Mouse (Mus musculus) neural tube, embryonic 14.5 days (tissue): Measurements from ENCODE around the gene Dock4. TPM values are rescaled to one million over a fixed set of nuclear protein-coding genes. Genes with fewer than 3 reads are reported as not detected.

Experiments used
- ATAC-seq: fragments of 200-750 bp; cut with Nextera tagmentation; 2 replicates; pipeline ENCODE4 v1.8.0; 2017; ENCODE audit warnings: low read depth, mild to moderate bottlenecking, moderate TSS enrichment, moderate library complexity
- H3K27ac ChIP-seq: fragments of 300-500 bp; sonication (generic); 2 replicates; pipeline ENCODE4 v1.5.1; 2014; ENCODE audit warnings: low read depth, mild to moderate bottlenecking, control low read depth, low read length, moderate library complexity, mixed read lengths
- H3K27me3 ChIP-seq: fragments of 300-500 bp; sonication (generic); 2 replicates; pipeline ENCODE4 v1.6.1; 2014; ENCODE audit warnings: low read length; ENCODE audit not compliant: control insufficient read depth, insufficient read depth
- H3K36me3 ChIP-seq: fragments of 300-500 bp; sonication (generic); 2 replicates; pipeline ENCODE4 v1.6.1; 2014; ENCODE audit warnings: low read length, mixed read lengths; ENCODE audit not compliant: control insufficient read depth, insufficient read depth
- H3K4me1 ChIP-seq: fragments of 300-500 bp; sonication (generic); 2 replicates; pipeline ENCODE4 v1.6.1; 2014; ENCODE audit warnings: low read length; ENCODE audit not compliant: control insufficient read depth, insufficient read depth
- H3K4me2 ChIP-seq: fragments of 300-500 bp; sonication (generic); 2 replicates; pipeline ENCODE4 v1.6.1; 2014; ENCODE audit warnings: mild to moderate bottlenecking, low read depth, low read length, control low read depth
- H3K4me3 ChIP-seq: fragments of 300-500 bp; sonication (generic); 2 replicates; pipeline ENCODE4 v1.5.1; 2014; ENCODE audit warnings: low read depth, low read length, control low read depth, mixed read lengths
- H3K9ac ChIP-seq: fragments of 300-500 bp; sonication (generic); replicated peaks from 2 replicates; pipeline ENCODE4 v1.6.1; 2014; ENCODE audit warnings: low read depth, mild to moderate bottlenecking, control low read depth, low read length, mixed read lengths
- H3K9me3 ChIP-seq: fragments of 300-500 bp; sonication (generic); 2 replicates; pipeline ENCODE4 v1.6.1; 2016; ENCODE audit warnings: low read length; ENCODE audit not compliant: control insufficient read depth
- WGBS: fragments of 180-500 bp; shearing (Covaris S2); extraction: QIAGEN DNeasy Blood & Tissue Kit; methylation state at CpG from one replicate; pipeline ENCODE4 v1.1.7; 2014; 5-methylcytosine and 5-hydroxymethylcytosine counted together
- polyA plus RNA-seq: library from polyadenylated mRNA; unstranded; fragments of >200 nt; fragmentation: Nextera tagmentation; extraction: Ambion mirVana; gene quantifications from 2 replicates; pipeline ENCODE4 v1.2.1, GENCODE M21; 2014

Gene Dock4
- polyA plus RNA-seq, 1 experiment from 2014 or later, result 45.4 TPM

DNA sequence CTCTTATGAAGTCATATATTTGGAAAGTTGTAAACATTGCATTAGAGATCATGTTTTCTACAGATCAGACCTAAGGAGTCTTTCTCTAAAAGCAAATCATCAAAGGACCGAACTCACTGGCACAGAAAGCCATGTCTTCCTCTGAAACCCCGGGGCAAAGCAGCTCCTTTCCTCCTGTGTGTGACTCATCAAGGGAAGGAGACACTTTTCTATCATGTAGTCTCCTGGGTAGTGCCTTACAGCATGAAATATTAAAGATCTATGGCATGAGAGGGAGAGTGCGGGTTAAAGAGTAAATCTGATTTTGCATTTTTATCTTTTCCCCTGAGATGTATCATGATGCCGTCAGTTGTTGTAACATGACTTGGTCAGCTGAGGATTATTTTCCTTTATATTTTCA is 159.8 kb downstream of the Dock4 start:
- Histone ChIP-seq H3K27ac (no peak overlapping the region), H3K9ac (no peak overlapping the region), H3K9me3 (no peaks in the 10 kb centered on the region), H3K36me3 (no peaks in the 10 kb centered on the region), H3K27me3 (no peaks in the 10 kb centered on the region), H3K4me1 (no peaks in the 10 kb centered on the region), H3K4me2 (no peak overlapping the region), H3K4me3 (no peak overlapping the region)
- ATAC-seq, result no peak
- WGBS, result 71% methylated on average over 4 of the region's 4 CpGs

DNA sequence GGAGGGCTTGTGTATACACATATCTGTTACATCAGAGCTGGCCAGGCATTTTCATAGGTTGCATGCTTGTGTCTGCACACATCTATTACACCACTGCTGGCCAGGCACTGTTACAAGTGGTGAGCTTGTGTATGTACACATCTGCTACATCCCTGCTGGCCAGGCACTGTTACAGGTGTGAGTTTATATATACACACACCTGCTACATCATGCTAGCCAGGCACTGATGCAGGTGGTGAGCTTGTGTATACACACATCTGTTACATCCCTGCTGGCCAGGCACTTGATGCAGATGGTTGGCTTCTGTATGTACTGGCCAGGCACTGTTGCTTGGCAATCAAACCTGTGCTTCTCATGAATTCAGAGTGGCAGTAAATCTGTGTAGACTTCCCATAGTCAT is 177.2 kb downstream of the Dock4 start:
- H3K4me2 ChIP-seq, result no peak overlapping the region
- H3K9me3 ChIP-seq, result no peaks in the 10 kb centered on the region
- peaks cover 3% of the 10 kb centered on the region; the same call in 1 of the 2 replicates for H3K4me1 ChIP-seq
- no peaks in the 10 kb centered on the region for H3K27me3 ChIP-seq
- no peak overlapping the region for H3K4me3 ChIP-seq
- H3K9ac ChIP-seq, result no peak overlapping the region
- ATAC-seq, result peak; percentile 42; the same call in 1 of the 2 replicates
- no peak overlapping the region for H3K27ac ChIP-seq
- no peaks in the 10 kb centered on the region for H3K36me3 ChIP-seq

GRCm38 (mm10) chr12:40626521-40626920 is 180.8 kb downstream of the Dock4 start:
- no peaks in the 10 kb centered on the region for H3K4me1 ChIP-seq
- WGBS, result 94% methylated on average over 1 of the region's 1 CpGs
- no peaks in the 10 kb centered on the region for H3K36me3 ChIP-seq
- H3K4me2 ChIP-seq, result no peak overlapping the region
- no peak; the same call in 1 of the 2 replicates for ATAC-seq
- no peak overlapping the region for H3K4me3 ChIP-seq
- H3K9me3 ChIP-seq, result no peaks in the 10 kb centered on the region
- H3K27me3 ChIP-seq, result no peaks in the 10 kb centered on the region
- no peak overlapping the region for H3K27ac ChIP-seq
- no peak overlapping the region for H3K9ac ChIP-seq

DNA sequence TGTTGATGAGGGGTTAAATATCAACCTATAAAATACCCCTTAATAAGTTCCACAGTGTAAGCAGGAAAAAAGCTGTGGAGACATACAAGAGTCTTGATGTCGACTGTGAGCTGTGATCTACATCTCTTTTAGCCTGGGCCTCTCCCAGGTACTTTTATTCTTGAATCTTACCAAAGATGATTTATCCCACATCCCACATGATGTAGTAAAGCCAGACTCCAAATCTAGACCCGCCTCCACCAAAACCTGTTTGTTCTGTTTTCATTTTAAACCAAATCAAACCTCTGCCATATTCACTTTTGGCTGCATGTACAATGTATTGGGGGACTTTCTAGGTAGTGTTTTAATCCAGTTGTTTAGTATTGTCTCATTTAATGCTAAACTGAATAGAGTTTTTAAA is 187.5 kb downstream of the Dock4 start:
- Histone ChIP-seq H3K9me3 (no peaks in the 10 kb centered on the region), H3K27ac (no peak overlapping the region), H3K27me3 (no peaks in the 10 kb centered on the region), H3K4me3 (no peak overlapping the region), H3K9ac (no peak overlapping the region), H3K4me1 (no peaks in the 10 kb centered on the region), H3K36me3 (no peaks in the 10 kb centered on the region), H3K4me2 (no peak overlapping the region)
- 98% methylated on average over 2 of the region's 2 CpGs for WGBS
- ATAC-seq, result no peak

DNA sequence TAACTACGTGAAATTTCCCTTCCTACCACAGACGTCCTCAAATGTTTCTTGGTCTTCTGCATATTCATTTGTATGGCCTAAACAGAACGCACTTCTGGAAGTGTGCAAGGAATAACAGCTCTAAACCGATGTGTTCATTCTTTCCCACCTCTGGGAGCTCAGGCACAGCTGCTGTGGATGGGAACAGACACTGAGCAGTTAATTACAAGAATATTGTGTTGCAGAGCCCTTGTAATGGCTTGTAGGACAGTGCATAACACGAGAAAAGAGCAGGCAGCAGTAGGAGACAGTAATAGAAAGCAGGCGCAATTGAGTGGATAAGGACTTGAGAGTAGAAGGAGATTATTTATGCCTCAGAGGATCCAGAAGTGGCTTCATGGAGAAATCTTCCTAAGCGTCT is 188.4 kb downstream of the Dock4 start:
- Histone ChIP-seq H3K27ac (no peak overlapping the region), H3K4me1 (no peaks in the 10 kb centered on the region), H3K4me3 (no peak overlapping the region), H3K9me3 (no peaks in the 10 kb centered on the region), H3K4me2 (no peak overlapping the region), H3K27me3 (no peaks in the 10 kb centered on the region), H3K36me3 (no peaks in the 10 kb centered on the region), H3K9ac (no peak overlapping the region)
- peak; percentile 44; the same call in 1 of the 2 replicates for ATAC-seq
- 69% methylated on average over 7 of the region's 7 CpGs for WGBS

DNA sequence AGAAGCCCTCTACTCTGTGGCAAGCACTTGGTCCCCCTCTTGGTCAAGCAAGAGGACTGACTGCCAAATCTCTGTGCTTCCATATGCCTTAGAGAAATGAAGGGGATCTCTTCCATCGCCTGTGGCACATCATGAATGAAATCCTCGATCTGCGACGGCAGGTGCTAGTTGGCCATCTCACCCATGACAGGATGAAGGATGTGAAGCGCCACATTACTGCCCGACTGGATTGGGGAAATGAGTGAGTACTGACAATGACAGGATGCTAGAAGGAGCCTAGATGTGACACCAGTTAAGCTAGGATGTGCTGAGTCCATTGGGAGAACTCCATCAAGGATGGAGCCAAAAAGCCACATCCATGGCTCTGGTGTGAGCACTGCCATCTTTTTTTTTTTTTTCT is 190.2 kb downstream of the Dock4 start:
- H3K4me2 ChIP-seq, result no peak overlapping the region
- H3K27me3 ChIP-seq, result no peaks in the 10 kb centered on the region
- H3K4me3 ChIP-seq, result no peak overlapping the region
- no peak overlapping the region for H3K27ac ChIP-seq
- H3K9ac ChIP-seq, result no peak overlapping the region
- no peaks in the 10 kb centered on the region for H3K9me3 ChIP-seq
- ATAC-seq, result no peak
- no peaks in the 10 kb centered on the region for H3K4me1 ChIP-seq
- H3K36me3 ChIP-seq, result no peaks in the 10 kb centered on the region
- WGBS, result 92% methylated on average over 6 of the region's 6 CpGs

DNA sequence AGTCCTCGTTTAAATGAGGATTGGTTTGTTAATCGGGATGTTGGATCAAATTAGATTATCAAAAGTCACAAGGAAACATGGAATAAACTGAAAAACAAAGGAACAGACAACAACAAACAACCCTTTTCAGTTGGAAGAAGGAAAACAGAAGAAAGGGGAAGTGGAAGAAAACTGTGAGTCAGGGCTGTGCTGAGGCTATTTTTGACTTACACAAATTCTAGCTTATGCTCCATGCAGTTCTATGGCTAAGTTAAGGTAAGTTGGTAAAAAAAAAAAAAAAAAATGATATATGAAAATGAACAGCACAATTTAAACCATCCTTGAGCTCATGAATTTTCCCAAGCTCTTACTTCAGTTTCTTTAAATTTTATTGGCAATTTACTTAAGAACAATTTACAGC is 191.7 kb downstream of the Dock4 start:
- 94% methylated on average over 2 of the region's 2 CpGs for WGBS
- no peak for ATAC-seq
- H3K4me1 ChIP-seq, result no peaks in the 10 kb centered on the region
- H3K4me3 ChIP-seq, result no peak overlapping the region
- H3K27ac ChIP-seq, result no peak overlapping the region
- H3K27me3 ChIP-seq, result no peaks in the 10 kb centered on the region
- no peaks in the 10 kb centered on the region for H3K36me3 ChIP-seq
- no peak overlapping the region for H3K9ac ChIP-seq
- no peak overlapping the region for H3K4me2 ChIP-seq
- no peaks in the 10 kb centered on the region for H3K9me3 ChIP-seq

DNA sequence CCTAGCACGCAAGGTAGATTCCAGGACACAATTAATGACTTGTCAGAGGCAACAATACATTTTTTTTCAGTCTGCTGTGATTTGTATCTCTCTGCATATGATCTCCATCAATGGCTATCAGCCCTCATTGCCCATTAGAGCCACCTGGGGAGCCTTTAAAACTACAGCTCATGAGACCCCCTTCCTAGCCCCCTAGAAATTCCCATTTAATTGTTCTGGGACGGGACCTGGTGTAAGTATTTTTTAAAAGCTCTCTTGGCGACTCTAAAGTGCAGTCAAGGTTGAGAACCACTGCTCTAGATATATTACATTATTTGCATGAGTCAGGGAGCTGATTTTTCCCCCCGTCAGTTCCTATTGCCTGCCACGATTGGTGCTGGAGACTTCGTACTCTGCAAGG is 200.1 kb downstream of the Dock4 start:
- Histone ChIP-seq H3K9me3 (no peaks in the 10 kb centered on the region), H3K27me3 (no peaks in the 10 kb centered on the region), H3K9ac (no peak overlapping the region), H3K27ac (no peak overlapping the region), H3K36me3 (no peaks in the 10 kb centered on the region), H3K4me3 (no peak overlapping the region), H3K4me1 (no peaks in the 10 kb centered on the region), H3K4me2 (no peak overlapping the region)
- ATAC-seq, result peak; percentile 54; the same call in 1 of the 2 replicates
- WGBS, result 51% methylated on average over 6 of the region's 6 CpGs

DNA sequence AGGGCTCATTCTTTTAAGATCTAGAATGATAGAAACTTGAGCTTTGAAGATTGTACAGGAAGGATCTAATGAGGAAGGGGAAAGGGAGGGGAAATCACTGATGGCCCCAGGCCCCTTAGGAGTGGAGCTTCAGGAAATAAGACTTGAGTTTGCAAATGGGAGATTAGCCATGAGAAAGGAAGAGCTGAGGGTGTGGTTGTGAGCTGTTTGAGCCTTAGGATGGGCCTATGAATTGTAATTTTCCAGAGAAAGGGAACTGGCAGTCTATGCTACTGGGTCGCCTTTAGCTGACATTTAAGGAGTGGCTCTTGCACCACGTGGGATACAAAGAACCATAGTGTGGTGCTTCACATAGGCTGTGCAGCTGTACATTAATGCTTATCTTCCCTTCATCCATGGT is 208.6 kb downstream of the Dock4 start:
- no peak overlapping the region for H3K27ac ChIP-seq
- 96% methylated on average over 2 of the region's 2 CpGs for WGBS
- no peak overlapping the region for H3K9ac ChIP-seq
- no peak for ATAC-seq
- H3K9me3 ChIP-seq, result no peaks in the 10 kb centered on the region
- no peaks in the 10 kb centered on the region for H3K4me1 ChIP-seq
- H3K4me2 ChIP-seq, result no peak overlapping the region
- no peaks in the 10 kb centered on the region for H3K27me3 ChIP-seq
- no peak overlapping the region for H3K4me3 ChIP-seq
- no peaks in the 10 kb centered on the region for H3K36me3 ChIP-seq

GRCm38 (mm10) chr12:40655861-40656260 is 210.1 kb downstream of the Dock4 start:
- Histone ChIP-seq H3K4me1 (no peaks in the 10 kb centered on the region), H3K27ac (no peak overlapping the region), H3K27me3 (no peaks in the 10 kb centered on the region), H3K9me3 (no peaks in the 10 kb centered on the region), H3K36me3 (no peaks in the 10 kb centered on the region), H3K4me2 (no peak overlapping the region), H3K9ac (no peak overlapping the region), H3K4me3 (no peak overlapping the region)
- ATAC-seq, result no peak
- 99% methylated on average over 2 of the region's 2 CpGs for WGBS
